Mouse (Mus musculus): Measurements from ENCODE around the gene Aarsd1.
"Not testable (repeated sequence)": the region's sequence is repeated elsewhere in the genome, so short reads cannot be mapped to it uniquely, and the experiment has no call there.

Gene Aarsd1

GRCm38 (mm10) chr11:101417101-101417855 lies at the start of gene Aarsd1:
Gene Aarsd1, minus strand, starts transcription at chr11:101417615.
- peak; percentile 73 for DNase-seq (ENCODE audit: low read depth, low spot score)

- DNase-seq (ENCODE audit: low read depth, low spot score) = not testable (repeated sequence)
These were observed 49.1 kb upstream of the Aarsd1 start for GRCm38 (mm10) chr11:101466552-101466950.

GRCm38 (mm10) chr11:101465869-101466551 lies 48.6 kb upstream of the Aarsd1 start, which contains the start of gene Vat1:
Gene Vat1, minus strand, starts transcription at chr11:101466230.
- DNase-seq (ENCODE audit: low read depth, low spot score) = peak; percentile 56

GRCm38 (mm10) chr11:101465101-101465868 lies 47.9 kb upstream of the Aarsd1 start:
- DNase-seq (ENCODE audit: low read depth, low spot score) = no peak

GRCm38 (mm10) chr11:101464211-101465100 lies 47.0 kb upstream of the Aarsd1 start, which contains the start of gene Rnd2:
Gene Rnd2, plus strand, starts transcription at chr11:101464999.
- DNase-seq (ENCODE audit: low read depth, low spot score) = no peak

- DNase-seq (ENCODE audit: low read depth, low spot score) = no peak
These were observed 45.4 kb upstream of the Aarsd1 start for GRCm38 (mm10) chr11:101462583-101463440.

- DNase-seq (ENCODE audit: low read depth, low spot score) = no peak
These were observed 44.7 kb upstream of the Aarsd1 start for GRCm38 (mm10) chr11:101462141-101462540.

GRCm38 (mm10) chr11:101460321-101460720 lies 42.9 kb upstream of the Aarsd1 start:
- DNase-seq (ENCODE audit: low read depth, low spot score) = no peak

- DNase-seq (ENCODE audit: low read depth, low spot score) = no peak
These were observed 42.3 kb upstream of the Aarsd1 start for GRCm38 (mm10) chr11:101459716-101460115.

GRCm38 (mm10) chr11:101458217-101458616 lies 40.8 kb upstream of the Aarsd1 start:
- no peak for DNase-seq (ENCODE audit: low read depth, low spot score)

GRCm38 (mm10) chr11:101457631-101458030 lies 40.2 kb upstream of the Aarsd1 start:
- DNase-seq (ENCODE audit: low read depth, low spot score) = no peak

- DNase-seq (ENCODE audit: low read depth, low spot score) = no peak
These were observed 38.2 kb upstream of the Aarsd1 start for GRCm38 (mm10) chr11:101455627-101456026.

GRCm38 (mm10) chr11:101454702-101455101 lies 37.3 kb upstream of the Aarsd1 start:
- no peak for DNase-seq (ENCODE audit: low read depth, low spot score)

- no peak for DNase-seq (ENCODE audit: low read depth, low spot score)
These were observed 34.8 kb upstream of the Aarsd1 start for GRCm38 (mm10) chr11:101452093-101452774.

GRCm38 (mm10) chr11:101451536-101451935 lies 34.1 kb upstream of the Aarsd1 start:
- no peak for DNase-seq (ENCODE audit: low read depth, low spot score)

- DNase-seq (ENCODE audit: low read depth, low spot score) = no peak
These were observed 33.0 kb upstream of the Aarsd1 start for GRCm38 (mm10) chr11:101450394-101450793.

- not testable (repeated sequence) for DNase-seq (ENCODE audit: low read depth, low spot score)
These were observed 32.2 kb upstream of the Aarsd1 start for GRCm38 (mm10) chr11:101449596-101449995.

- DNase-seq (ENCODE audit: low read depth, low spot score) = no peak
These were observed 31.5 kb upstream of the Aarsd1 start for GRCm38 (mm10) chr11:101448899-101449298.

GRCm38 (mm10) chr11:101448274-101448746 lies 30.9 kb upstream of the Aarsd1 start, which contains the start of gene Ifi35:
Gene Ifi35, plus strand, starts transcription at chr11:101448407.
- peak; percentile 88 for DNase-seq (ENCODE audit: low read depth, low spot score)
